Mouse (Mus musculus) embryo, embryonic 11 days (tissue): Measurements from ENCODE around the gene Rab1a.

ENCODE experiments used
- DNase-seq: peaks from one replicate; pipeline ENCODE4 v3.0.0-alpha.2; 2015

The Rab1a gene

DNA sequence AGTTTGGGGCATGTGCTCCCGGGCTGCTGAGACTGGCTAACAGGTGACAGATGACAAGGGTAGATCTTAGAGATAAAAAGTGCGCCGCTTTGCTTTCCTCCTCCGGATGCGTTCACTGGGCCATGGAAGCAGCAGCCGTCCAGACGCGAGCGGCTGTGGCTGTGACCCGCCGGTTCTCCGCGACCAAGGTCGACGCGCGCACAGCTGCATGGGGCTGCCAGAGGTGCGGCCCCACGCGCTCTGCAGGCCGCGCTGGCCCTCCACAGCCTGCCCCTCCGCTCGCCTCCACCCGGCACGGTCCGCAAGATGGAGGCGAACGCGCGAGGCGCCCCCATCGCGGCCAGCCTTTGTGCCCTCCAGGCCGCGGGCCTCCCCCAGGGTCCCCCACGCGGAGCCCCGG is 47.6 kb downstream of the Rab1a start:
- no peak for DNase-seq

GRCm38 (mm10) chr11:20249296-20250110 is 48.3 kb downstream of the Rab1a start, which contains the start of gene Cep68:
TSS of gene Cep68 (minus strand) at chr11:20249429.
- DNase-seq = peak; percentile 96

DNA sequence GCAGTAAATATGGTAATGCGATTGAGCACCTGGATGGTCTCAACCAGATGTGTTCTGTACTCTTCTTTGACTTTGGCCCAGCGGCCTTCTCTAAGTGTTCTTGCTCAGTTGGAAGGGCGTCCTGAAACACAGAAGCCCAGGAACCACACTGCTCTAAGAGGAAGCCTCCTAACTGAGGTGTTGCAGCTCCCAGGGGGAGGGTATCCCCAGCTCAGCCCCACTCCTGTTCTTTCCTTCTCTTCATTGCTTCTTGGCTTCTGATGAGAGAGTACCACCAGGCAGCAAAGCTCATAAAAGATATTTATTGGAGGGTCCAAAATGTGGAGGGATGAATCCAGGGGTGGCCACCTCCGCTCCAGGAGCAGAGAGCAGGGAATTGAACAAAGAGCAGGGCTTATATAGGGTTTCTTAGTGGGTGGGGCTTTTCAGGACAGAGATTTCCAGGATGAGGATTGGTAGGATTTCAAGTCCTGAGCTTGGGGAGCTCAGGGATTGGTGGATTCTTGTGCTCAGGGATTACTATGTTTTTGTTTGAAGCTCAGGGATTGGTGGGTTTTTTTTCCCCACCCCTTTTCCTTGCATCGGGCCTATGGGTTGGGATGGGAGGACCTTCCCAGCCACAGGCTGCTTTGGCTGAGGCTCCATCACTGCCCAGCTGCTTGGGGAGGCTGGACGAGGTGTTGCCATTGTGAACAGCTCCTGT is 49.4 kb downstream of the Rab1a start:
- no peak for DNase-seq

GRCm38 (mm10) chr11:20253088-20253487 is 51.9 kb downstream of the Rab1a start:
- no peak for DNase-seq

DNA sequence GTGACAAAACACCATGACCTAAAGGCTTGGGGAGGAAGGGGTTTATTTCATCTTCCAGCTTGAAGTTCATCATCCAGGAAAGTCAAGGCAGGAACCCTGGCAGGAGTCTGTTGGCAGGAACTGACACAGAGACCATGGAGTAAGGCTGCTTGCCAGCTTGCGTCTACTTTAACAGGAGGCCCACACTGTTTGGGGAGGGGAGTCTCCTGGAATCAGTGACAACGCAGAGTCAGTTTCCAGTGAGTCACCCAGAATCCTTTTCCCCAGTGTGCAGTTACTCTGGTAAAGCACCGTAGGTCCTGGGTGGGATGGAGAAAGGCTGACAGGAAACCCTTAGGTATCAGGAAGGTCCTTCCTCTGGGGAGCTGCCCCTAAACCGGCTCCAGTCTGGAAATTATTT is 53.6 kb downstream of the Rab1a start:
- DNase-seq = no peak

GRCm38 (mm10) chr11:20262628-20263380 is 61.6 kb downstream of the Rab1a start:
- peak; percentile 45 for DNase-seq

GRCm38 (mm10) chr11:20269885-20270284 is 68.7 kb downstream of the Rab1a start:
- DNase-seq = no peak

- DNase-seq = no peak
These were observed 74.7 kb downstream of the Rab1a start for GRCm38 (mm10) chr11:20275974-20276373.
